Mouse (Mus musculus) c-Kit-positive CD71-positive TER-119-positive erythroid progenitor cells, embryonic 14.5 days (primary cell): ENCODE measurements around the gene Gatb.

Experiments
- DNase-seq: peaks from one replicate; pipeline ENCODE4 v3.0.0-alpha.2; 2013; ENCODE audit warnings: low spot score

Gene Gatb

GRCm38 (mm10) chr3:85659681-85660080, 85.8 kb downstream of the Gatb start:
- no peak for DNase-seq

GRCm38 (mm10) chr3:85661926-85662813, 88.3 kb downstream of the Gatb start:
- no peak for DNase-seq

GRCm38 (mm10) chr3:85663826-85664225, 89.9 kb downstream of the Gatb start:
- no peak for DNase-seq

- no peak for DNase-seq
These were observed 90.8 kb downstream of the Gatb start for GRCm38 (mm10) chr3:85664591-85665171.

- no peak for DNase-seq
These were observed 92.2 kb downstream of the Gatb start for GRCm38 (mm10) chr3:85666166-85666565.

- no peak for DNase-seq
These were observed 92.8 kb downstream of the Gatb start for GRCm38 (mm10) chr3:85666736-85667135.

- no peak for DNase-seq
These were observed 93.8 kb downstream of the Gatb start for GRCm38 (mm10) chr3:85667683-85668082.

- no peak for DNase-seq
These were observed 95.9 kb downstream of the Gatb start for GRCm38 (mm10) chr3:85669844-85670243.

GRCm38 (mm10) chr3:85677133-85677532, 103.2 kb downstream of the Gatb start:
- DNase-seq: no peak

- DNase-seq: no peak
These were observed 104.0 kb downstream of the Gatb start for GRCm38 (mm10) chr3:85677952-85678351.

- DNase-seq: peak; percentile 28
These were observed 105.5 kb downstream of the Gatb start for GRCm38 (mm10) chr3:85679312-85679933.

- peak; percentile 10 for DNase-seq
These were observed 106.0 kb downstream of the Gatb start for GRCm38 (mm10) chr3:85679960-85680359.

- no peak for DNase-seq
These were observed 107.2 kb downstream of the Gatb start for GRCm38 (mm10) chr3:85681136-85681535.

GRCm38 (mm10) chr3:85683618-85684017, 109.7 kb downstream of the Gatb start:
- no peak for DNase-seq

- no peak for DNase-seq
These were observed 111.4 kb downstream of the Gatb start for GRCm38 (mm10) chr3:85685271-85685670.

- no peak for DNase-seq
These were observed 114.4 kb downstream of the Gatb start for GRCm38 (mm10) chr3:85688341-85688740.

- no peak for DNase-seq
These were observed 117.2 kb downstream of the Gatb start for GRCm38 (mm10) chr3:85691134-85691533.

GRCm38 (mm10) chr3:85693013-85693412, 119.1 kb downstream of the Gatb start:
- no peak for DNase-seq

- no peak for DNase-seq
These were observed 121.1 kb downstream of the Gatb start for GRCm38 (mm10) chr3:85695056-85695455.

- DNase-seq: no peak
These were observed 124.6 kb downstream of the Gatb start for GRCm38 (mm10) chr3:85698496-85698895.

- no peak for DNase-seq
These were observed 129.4 kb downstream of the Gatb start for GRCm38 (mm10) chr3:85703141-85703882.
